Mouse (Mus musculus) adrenal gland (tissue): ENCODE results near the gene Zwilch.
"Not testable (repeated sequence)": the region's sequence is repeated elsewhere in the genome, so short reads cannot be mapped to it uniquely, and the experiment has no call there.

Experiments used
- intact Hi-C: fragments of 180-260 bp; cut with DNase I; formaldehyde crosslinking; loops from one replicate; pipeline ENCODE4 v1.15.1; 2025

The Zwilch gene

GRCm38 (mm10) chr9:64183295-64183694 lies 10.4 kb upstream of the Zwilch start:
- intact Hi-C loops = not testable (repeated sequence)

DNA sequence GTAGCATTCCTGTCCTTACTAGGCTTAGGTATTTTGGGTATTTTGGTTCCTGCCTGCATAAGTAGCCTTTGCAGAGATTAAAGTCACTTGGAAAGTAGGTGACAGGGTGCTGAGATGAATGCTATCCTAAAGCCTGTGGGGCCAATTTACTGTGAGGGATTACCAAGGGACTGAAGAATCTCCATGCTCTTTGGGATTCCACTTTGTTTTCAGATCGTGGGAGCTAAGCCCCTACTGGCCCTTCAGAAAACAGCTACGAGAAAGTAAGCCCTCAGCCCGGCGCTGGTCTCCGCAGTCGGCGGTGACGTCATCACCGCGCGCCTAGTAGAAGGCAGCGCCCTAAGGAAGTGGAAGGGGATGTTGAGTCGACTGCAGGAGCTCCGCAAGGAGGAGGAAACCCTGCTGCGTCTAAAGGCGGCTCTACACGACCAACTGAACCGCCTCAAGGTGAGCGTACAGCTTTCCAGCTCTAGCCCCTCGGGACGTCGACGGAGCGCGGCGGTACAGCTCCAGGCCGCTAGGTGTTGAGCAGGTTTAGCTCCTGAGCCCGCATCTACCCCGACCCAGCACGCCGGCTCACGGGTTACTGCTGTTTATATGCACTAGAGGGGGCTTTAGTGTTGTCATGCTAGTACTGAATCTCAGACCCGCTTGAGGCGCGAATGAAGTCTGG lies 6.2 kb upstream of the Zwilch start, which contains the start of gene Snapc5:
TSS of gene Snapc5 (plus strand) at position 301 of the 673 bp plus-strand sequence.
- intact Hi-C loops = loop anchor here (2.0 kb wide), 1 partner anchor 74 kb away; the partner anchor contains the start of gene Map2k1

DNA sequence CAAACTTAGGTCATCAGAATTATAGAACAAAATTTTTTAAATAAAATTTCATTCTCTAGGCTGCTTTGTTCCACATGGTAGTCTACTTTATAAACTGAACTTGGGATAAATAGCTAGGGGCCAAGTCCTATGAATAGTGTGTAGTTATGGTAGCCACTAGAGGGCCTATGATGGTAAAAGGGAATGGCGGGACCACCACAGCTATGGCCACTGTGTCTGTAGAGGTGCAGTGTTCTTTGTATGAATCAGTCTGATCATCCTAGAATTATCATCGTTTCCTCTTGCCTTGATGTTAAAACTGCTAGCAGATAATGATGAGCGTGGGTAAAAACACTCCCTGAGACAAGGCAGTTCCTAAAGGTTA lies 5.7 kb upstream of the Zwilch start:
- intact Hi-C loops = loop anchor here (2.0 kb wide), 1 partner anchor 74 kb away; the partner anchor contains the start of gene Map2k1

- intact Hi-C loops = no loop called here
These were observed 2.5 kb upstream of the Zwilch start for GRCm38 (mm10) chr9:64175378-64175777.

DNA sequence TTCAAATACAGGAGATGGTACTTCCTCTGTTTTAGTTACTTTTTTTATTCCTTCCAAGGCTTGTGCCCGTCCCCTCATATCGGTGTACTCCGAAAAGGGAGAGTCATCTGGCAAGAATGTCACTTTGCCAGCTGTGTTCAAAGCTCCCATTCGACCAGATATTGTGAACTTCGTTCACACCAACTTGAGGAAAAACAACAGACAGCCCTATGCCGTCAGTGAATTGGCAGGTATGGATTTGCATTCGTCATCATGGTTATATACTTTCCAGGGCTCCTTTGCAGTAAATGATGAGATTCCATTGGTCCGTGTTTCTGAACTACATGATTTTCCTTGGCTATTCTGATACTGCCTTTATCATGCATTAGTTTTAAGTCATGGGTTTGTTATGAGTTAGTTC lies 1.9 kb upstream of the Zwilch start:
- intact Hi-C loops = no loop called here

- intact Hi-C loops = no loop called here
These were observed 1.4 kb upstream of the Zwilch start for GRCm38 (mm10) chr9:64174341-64174740.

DNA sequence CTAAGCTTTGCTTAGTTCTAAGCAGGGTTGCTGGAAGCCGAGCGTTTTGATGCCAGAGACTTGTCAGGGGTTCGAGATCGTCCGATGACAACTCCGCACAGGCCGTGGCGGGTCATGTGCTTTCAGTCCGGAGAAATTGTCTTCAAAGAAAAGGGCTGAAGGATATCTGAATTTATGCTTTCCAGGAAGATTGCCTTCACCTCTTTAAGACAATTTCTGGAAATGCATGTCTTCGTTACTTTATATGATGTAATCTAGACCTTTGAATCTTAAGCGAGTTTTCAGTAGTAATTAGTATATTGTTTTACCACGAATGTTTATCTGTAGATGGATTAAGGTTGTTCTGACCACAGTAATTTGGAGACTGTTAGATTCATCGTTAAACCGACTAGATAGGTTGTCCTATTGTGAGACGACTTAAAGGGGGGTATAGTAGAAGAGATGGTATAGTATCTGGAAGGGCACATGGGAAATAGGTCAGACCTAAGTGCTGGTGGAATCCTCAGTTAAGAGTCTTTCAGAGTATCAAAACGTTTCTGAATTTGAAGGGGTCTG lies 839 bp upstream of the Zwilch start:
- intact Hi-C loops = no loop called here

- intact Hi-C loops = no loop called here
These were observed 624 bp downstream of the Zwilch start for GRCm38 (mm10) chr9:64172145-64172815.

DNA sequence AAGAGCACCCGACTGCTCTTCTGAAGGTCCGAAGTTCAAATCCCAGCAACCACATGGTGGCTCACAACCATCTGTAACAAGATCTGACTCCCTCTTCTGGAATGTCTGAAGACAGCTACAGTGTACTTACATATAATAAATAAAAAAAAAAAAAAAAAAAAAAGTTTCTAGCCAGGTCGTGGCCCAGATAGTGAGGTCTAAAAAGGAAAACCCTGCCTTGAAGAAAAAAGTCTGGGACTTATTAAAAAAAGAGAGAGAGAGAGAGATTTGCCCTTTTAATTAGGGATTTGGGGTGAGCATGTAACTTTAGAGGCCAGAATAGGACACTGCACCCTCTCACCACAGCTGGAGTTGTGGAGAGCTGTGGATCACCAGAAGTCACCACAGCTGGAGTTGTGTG lies 2.9 kb downstream of the Zwilch start:
- intact Hi-C loops = not testable (repeated sequence)

DNA sequence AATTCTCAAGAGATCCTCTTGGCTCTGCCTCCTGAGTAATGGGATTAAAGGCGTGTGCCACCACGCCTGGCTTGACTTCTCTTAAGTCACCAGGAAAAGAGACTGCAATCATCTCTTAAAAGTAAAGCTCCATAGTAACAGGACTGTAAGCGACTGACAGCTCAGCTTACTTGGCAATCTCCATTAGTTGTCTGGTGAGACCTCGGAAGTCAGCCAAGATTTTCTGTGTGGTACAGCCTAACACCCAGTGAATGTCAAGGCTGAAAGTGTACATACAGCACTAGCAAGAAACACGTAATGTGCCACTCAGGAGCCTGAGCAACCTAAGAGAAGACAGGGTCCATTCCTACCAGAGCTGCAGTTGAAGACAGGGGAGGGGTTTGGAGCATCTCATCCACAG lies 12.4 kb downstream of the Zwilch start:
- intact Hi-C loops = no loop called here

DNA sequence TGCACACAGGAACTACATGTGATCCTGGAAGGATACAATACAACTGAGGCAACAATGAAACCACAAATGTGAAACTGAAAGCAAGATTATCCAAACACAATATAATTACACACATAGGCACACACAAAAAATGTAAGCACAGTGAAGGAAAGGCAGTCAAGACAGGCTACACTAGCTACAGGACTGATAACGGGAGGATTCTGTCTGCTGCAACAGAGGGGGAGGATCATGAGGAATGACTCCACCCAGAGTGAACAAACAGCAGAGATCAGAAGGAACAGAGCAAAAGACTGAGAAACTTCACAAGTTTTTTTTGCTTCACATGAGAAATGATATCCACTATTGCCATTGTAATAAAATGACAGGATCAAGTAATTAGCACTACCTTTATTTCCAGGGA lies 16.3 kb downstream of the Zwilch start:
- intact Hi-C loops = no loop called here

DNA sequence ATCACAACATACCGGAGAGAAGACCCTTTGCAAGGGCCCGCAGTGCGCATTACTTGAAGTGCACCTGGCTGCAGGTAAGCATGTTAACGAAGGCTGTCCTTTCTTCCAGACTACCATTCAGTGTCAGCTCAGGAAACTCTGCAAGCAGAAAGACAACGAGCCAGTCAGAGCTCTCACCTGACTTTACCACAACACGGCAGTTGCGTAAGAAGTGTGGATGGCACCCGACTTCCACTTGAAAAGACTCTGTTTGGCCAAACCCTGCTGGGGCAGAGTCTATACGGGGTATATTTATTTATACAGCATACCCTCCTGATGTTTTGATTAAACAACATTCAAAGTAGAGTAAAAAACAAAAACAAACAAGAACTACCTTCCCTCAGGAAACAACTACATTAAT lies 33.0 kb downstream of the Zwilch start:
- intact Hi-C loops = loop anchor here (5.0 to 10.0 kb wide), 2 partner anchors 115 to 132 kb away; partner anchors contain the start of gene Map2k1

DNA sequence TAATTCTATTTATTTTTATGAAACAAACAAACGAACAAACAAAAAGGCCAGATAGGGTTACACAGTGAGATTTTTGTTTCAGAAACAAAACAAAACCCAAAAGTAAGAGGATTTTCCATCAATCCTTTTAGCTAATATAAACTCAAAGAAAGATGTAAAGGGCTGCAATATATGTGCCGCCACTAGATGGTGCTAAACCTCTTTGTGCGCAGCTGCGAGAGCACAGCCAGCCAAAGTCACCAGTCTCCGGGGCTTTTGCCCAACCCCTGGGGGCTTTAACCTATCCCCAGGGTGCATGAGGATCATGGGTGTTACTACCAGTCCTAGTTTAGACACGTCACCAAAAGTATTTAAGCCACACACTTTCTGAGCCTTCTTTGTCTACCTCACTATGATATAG lies 34.0 kb downstream of the Zwilch start:
- intact Hi-C loops = loop anchor here (5.0 kb wide), 1 partner anchor 133 kb away; no protein-coding TSS in a partner anchor

DNA sequence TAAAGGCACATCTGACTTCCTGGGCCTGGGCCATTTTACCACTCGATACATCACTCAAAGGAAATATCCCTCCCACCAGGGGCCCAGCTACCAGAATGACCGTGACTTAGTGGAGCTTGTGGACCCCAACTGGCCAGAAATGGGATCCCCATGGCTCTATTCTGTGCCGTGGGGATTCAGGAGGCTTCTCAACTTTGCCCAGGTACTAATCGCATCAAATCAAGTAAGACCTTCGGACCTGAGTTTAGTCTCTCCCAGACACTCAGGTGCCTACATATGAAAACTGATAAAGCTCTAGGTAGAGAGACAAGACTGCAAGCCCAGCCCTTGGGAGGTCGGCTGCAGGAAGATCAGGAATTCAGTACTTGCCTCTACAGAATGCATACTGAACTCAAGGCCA lies 41.3 kb downstream of the Zwilch start:
- intact Hi-C loops = no loop called here

DNA sequence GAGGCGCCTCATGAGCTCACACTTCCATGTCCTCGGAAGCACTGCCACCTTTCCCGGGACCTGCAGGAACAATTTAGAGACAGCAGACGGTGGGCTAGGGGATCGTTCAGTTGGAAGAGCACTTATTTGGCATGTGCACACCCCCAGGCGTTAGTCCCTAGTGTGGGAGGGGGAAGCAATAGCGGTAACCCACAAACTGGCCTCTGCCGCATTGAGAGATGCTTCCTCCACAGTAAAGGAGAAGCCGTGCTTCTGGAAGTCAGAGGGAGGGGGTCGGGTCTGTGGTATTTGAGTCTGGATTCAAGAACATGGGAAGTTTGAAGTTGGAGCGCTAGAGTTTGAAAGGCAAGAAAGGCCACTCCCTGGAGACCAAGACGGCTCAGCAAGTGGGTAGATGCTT lies 46.8 kb downstream of the Zwilch start:
- intact Hi-C loops = no loop called here

DNA sequence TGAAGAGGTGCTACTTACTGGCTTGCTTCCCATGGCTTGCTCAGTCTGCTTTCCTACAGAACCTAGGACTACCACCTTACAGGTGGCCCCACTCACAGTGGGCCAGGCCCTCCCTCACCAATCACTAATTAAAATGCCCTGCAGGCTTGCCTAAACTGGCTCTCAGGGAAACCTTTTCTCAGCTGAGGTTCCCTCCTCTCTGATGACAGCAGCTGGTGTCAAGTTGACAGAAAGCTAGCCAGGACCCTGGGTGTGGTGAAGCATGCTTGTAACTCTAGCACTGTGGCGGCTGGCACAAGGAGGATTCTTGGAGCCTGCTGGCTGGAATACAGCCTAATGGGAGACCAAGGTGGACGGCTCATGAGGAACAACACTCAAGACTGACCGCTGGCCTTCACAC lies 47.6 kb downstream of the Zwilch start:
- intact Hi-C loops = no loop called here

- intact Hi-C loops = not testable (repeated sequence)
These were observed 48.1 kb downstream of the Zwilch start for GRCm38 (mm10) chr9:64124846-64125245.

DNA sequence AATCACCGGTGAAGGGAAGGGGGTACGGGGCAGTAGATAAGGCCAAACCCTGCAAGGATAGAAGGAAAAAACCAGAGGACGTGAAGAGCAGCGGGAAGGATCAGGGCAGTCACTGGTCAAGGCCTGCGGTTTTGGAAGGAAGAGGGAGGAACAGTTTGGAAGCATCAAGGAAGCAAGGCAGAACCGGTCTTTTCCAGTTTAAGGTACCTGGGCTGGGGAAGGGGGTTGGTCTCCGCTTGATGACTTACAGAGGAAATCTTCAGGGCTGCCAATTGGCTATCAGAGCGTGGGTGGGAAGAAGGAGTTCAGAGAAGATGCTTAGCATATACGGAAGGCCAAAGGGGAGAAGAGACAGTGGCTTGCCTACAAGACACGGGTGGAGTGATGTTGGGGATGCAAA lies 50.3 kb downstream of the Zwilch start:
- intact Hi-C loops = no loop called here

GRCm38 (mm10) chr9:64120584-64121277 lies 52.2 kb downstream of the Zwilch start:
- intact Hi-C loops = no loop called here

GRCm38 (mm10) chr9:64119898-64120297 lies 53.0 kb downstream of the Zwilch start:
- intact Hi-C loops = no loop called here

DNA sequence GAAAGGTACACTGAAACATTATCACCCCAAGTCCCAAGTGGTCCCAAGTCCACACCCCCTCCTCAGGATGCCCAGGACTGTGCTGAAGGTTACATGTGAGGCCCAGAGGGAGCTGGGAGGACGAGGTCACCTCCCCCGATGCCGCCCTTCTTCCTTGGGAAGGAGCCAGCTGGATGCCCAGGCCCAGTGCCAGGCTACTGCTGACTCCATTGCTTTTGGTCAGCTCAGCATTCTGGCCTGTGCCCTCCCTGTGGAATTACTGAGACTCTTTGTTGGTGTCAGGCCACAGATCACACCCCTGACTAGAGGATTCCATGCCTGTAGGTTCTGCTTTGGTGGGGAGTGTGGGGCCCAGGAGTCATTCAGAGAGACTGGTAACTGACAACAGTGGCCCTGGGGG lies 56.0 kb downstream of the Zwilch start, which contains the start of gene Lctl:
TSS of gene Lctl (plus strand) at position 272 of the 400 bp plus-strand sequence.
- intact Hi-C loops = no loop called here

DNA sequence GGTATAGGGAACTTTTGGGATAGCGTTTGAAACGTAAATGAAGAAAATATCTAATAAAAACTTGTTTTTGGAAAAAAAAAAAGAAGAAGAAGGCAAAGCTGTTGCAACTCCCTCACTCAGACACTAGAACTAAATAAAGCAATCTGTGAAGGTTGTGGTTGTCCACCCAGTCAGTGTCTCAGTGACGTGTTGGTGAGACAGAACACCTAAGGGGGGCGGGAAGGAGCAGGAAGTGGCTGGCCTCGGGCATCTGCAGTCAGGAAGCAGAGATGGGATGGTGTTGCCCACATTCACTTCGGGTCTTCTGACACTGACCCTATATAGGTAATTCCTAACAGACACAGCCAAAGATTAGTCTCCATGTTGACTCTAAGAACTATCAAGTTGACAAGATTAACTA lies 57.1 kb downstream of the Zwilch start:
- intact Hi-C loops = no loop called here
